Mouse (Mus musculus): ENCODE measurements around the gene Abl2. TPM values are rescaled to one million over a fixed set of nuclear protein-coding genes. Genes with fewer than 3 reads are reported as not detected.

Gene Abl2
- polyA plus RNA-seq, 1 experiment = 17.9 TPM

- H3K36me3 ChIP-seq (ENCODE audit: control insufficient read depth, insufficient read depth) = peaks cover 11% of the 10 kb centered on the region
- no peak overlapping the region for H3K4me3 ChIP-seq
- no peak overlapping the region for H3ac ChIP-seq (ENCODE audit: control insufficient read depth, insufficient read length)
- H3K4me2 ChIP-seq (ENCODE audit: low read depth) = no peak overlapping the region
- no peaks in the 10 kb centered on the region for H3K27me3 ChIP-seq (ENCODE audit: control insufficient read depth, insufficient read depth, insufficient read length)
- H3K79me2 ChIP-seq (ENCODE audit: control insufficient read depth, insufficient read depth) = peaks cover 50% of the 10 kb centered on the region
- TF ChIP-seq MYOG (IDR thresholded peaks at IDR 0.05; ENCODE audit: control insufficient read depth in 1 of 3, insufficient read depth in 1 of 3, insufficient read length in 2 of 3, low read depth in 2 of 3) = peak in 1 of 3 experiments; percentile 22
- TF ChIP-seq MYOD1 (IDR thresholded peaks at IDR 0.05; ENCODE audit: control insufficient read depth in 1 of 3, insufficient read length in 2 of 3, low read depth in 2 of 3) = no peak
These were observed 61.8 kb downstream of the Abl2 start for GRCm38 (mm10) chr1:156620292-156620909.

- Histone ChIP-seq H3K27me3 (ENCODE audit: control insufficient read depth, insufficient read depth, insufficient read length) (no peaks in the 10 kb centered on the region), H3K79me2 (ENCODE audit: control insufficient read depth, insufficient read depth) (peaks cover 50% of the 10 kb centered on the region)
- TF ChIP-seq POLR2A (IDR thresholded peaks at IDR 0.05; ENCODE audit: insufficient read length, low read depth) = no peak
- no peak for TF ChIP-seq TCF12 (IDR thresholded peaks at IDR 0.05; ENCODE audit: insufficient read depth, poor library complexity, severe bottlenecking)
- no peak for TF ChIP-seq REST (IDR thresholded peaks at IDR 0.05; ENCODE audit: insufficient read depth, insufficient read length)
- no peak for TF ChIP-seq SRF (IDR thresholded peaks at IDR 0.05; ENCODE audit: control insufficient read depth, insufficient read length, low read depth)
- no peak for TF ChIP-seq E2F4 (IDR thresholded peaks at IDR 0.05; ENCODE audit: insufficient read depth)
- TF ChIP-seq MYOD1 (IDR thresholded peaks at IDR 0.05; ENCODE audit: control insufficient read depth in 1 of 3, insufficient read length in 2 of 3, low read depth in 2 of 3) = no peak
- no peak for TF ChIP-seq POLR2AphosphoS2 (IDR thresholded peaks at IDR 0.05; ENCODE audit: insufficient read length, low read depth)
- no peak for TF ChIP-seq MAX (IDR thresholded peaks at IDR 0.05; ENCODE audit: low read depth)
- TF ChIP-seq CEBPB (IDR thresholded peaks at IDR 0.05; ENCODE audit: insufficient read depth, poor library complexity, severe bottlenecking) = no peak
- TF ChIP-seq USF1 (IDR thresholded peaks at IDR 0.05; ENCODE audit: low read depth) = no peak
- TF ChIP-seq TCF3 (IDR thresholded peaks at IDR 0.05; ENCODE audit: insufficient read length, low read depth) = no peak
- TF ChIP-seq MYOG (IDR thresholded peaks at IDR 0.05; ENCODE audit: control insufficient read depth in 1 of 3, insufficient read depth in 1 of 3, insufficient read length in 2 of 3, low read depth in 2 of 3) = no peak
These were observed 62.4 kb downstream of the Abl2 start for GRCm38 (mm10) chr1:156620951-156621350.

GRCm38 (mm10) chr1:156624231-156624630 is 65.6 kb downstream of the Abl2 start:
- Histone ChIP-seq H3K4me3 (no peak overlapping the region), H3ac (ENCODE audit: control insufficient read depth, insufficient read length) (no peak overlapping the region), H3K27me3 (ENCODE audit: control insufficient read depth, insufficient read depth, insufficient read length) (no peaks in the 10 kb centered on the region), H3K36me3 (ENCODE audit: control insufficient read depth, insufficient read depth) (peaks cover 20% of the 10 kb centered on the region), H3K4me2 (ENCODE audit: low read depth) (no peak overlapping the region), H3K79me2 (ENCODE audit: control insufficient read depth, insufficient read depth) (peaks cover 22% of the 10 kb centered on the region)
- TF ChIP-seq MAX (IDR thresholded peaks at IDR 0.05; ENCODE audit: low read depth) (no peak), TCF3 (IDR thresholded peaks at IDR 0.05; ENCODE audit: insufficient read length, low read depth) (no peak), USF1 (IDR thresholded peaks at IDR 0.05; ENCODE audit: low read depth) (no peak), POLR2A (IDR thresholded peaks at IDR 0.05; ENCODE audit: insufficient read length, low read depth) (no peak), REST (IDR thresholded peaks at IDR 0.05; ENCODE audit: insufficient read depth, insufficient read length) (no peak), SRF (IDR thresholded peaks at IDR 0.05; ENCODE audit: control insufficient read depth, insufficient read length, low read depth) (no peak), TCF12 (IDR thresholded peaks at IDR 0.05; ENCODE audit: insufficient read depth, poor library complexity, severe bottlenecking) (no peak), MYOD1 (IDR thresholded peaks at IDR 0.05; ENCODE audit: control insufficient read depth in 1 of 3, insufficient read length in 2 of 3, low read depth in 2 of 3) (no peak), E2F4 (IDR thresholded peaks at IDR 0.05; ENCODE audit: insufficient read depth) (no peak), POLR2AphosphoS2 (IDR thresholded peaks at IDR 0.05; ENCODE audit: insufficient read length, low read depth) (no peak), MYOG (IDR thresholded peaks at IDR 0.05; ENCODE audit: control insufficient read depth in 1 of 3, insufficient read depth in 1 of 3, insufficient read length in 2 of 3, low read depth in 2 of 3) (no peak), CEBPB (IDR thresholded peaks at IDR 0.05; ENCODE audit: insufficient read depth, poor library complexity, severe bottlenecking) (no peak)

More at GRCm38 (mm10) chr1:156620951-156621350, 62.4 kb downstream of the Abl2 start:
- Histone ChIP-seq H3K4me3 (no peak overlapping the region), H3ac (ENCODE audit: control insufficient read depth, insufficient read length) (no peak overlapping the region), H3K36me3 (ENCODE audit: control insufficient read depth, insufficient read depth) (peaks cover 13% of the 10 kb centered on the region), H3K4me2 (ENCODE audit: low read depth) (no peak overlapping the region)

GRCm38 (mm10) chr1:156626729-156627128 is 68.1 kb downstream of the Abl2 start:
- H3K4me2 ChIP-seq (ENCODE audit: low read depth) = no peak overlapping the region
- H3K4me3 ChIP-seq = no peak overlapping the region
- H3K27me3 ChIP-seq (ENCODE audit: control insufficient read depth, insufficient read depth, insufficient read length) = no peaks in the 10 kb centered on the region
- H3ac ChIP-seq (ENCODE audit: control insufficient read depth, insufficient read length) = no peak overlapping the region
- peaks cover 40% of the 10 kb centered on the region for H3K36me3 ChIP-seq (ENCODE audit: control insufficient read depth, insufficient read depth)
- H3K79me2 ChIP-seq (ENCODE audit: control insufficient read depth, insufficient read depth) = peaks cover 11% of the 10 kb centered on the region
- TF ChIP-seq TCF3 (IDR thresholded peaks at IDR 0.05; ENCODE audit: insufficient read length, low read depth) (no peak), REST (IDR thresholded peaks at IDR 0.05; ENCODE audit: insufficient read depth, insufficient read length) (no peak), E2F4 (IDR thresholded peaks at IDR 0.05; ENCODE audit: insufficient read depth) (no peak), MYOD1 (IDR thresholded peaks at IDR 0.05; ENCODE audit: control insufficient read depth in 1 of 3, insufficient read length in 2 of 3, low read depth in 2 of 3) (no peak), CEBPB (IDR thresholded peaks at IDR 0.05; ENCODE audit: insufficient read depth, poor library complexity, severe bottlenecking) (no peak)

GRCm38 (mm10) chr1:156629984-156630383 is 71.4 kb downstream of the Abl2 start:
- peaks cover 7% of the 10 kb centered on the region for H3K79me2 ChIP-seq (ENCODE audit: control insufficient read depth, insufficient read depth)
- TF ChIP-seq POLR2AphosphoS2 (IDR thresholded peaks at IDR 0.05; ENCODE audit: insufficient read length, low read depth) (no peak), E2F4 (IDR thresholded peaks at IDR 0.05; ENCODE audit: insufficient read depth) (no peak), REST (IDR thresholded peaks at IDR 0.05; ENCODE audit: insufficient read depth, insufficient read length) (no peak), MYOG (IDR thresholded peaks at IDR 0.05; ENCODE audit: control insufficient read depth in 1 of 3, insufficient read depth in 1 of 3, insufficient read length in 2 of 3, low read depth in 2 of 3) (no peak), CEBPB (IDR thresholded peaks at IDR 0.05; ENCODE audit: insufficient read depth, poor library complexity, severe bottlenecking) (no peak), MYOD1 (IDR thresholded peaks at IDR 0.05; ENCODE audit: control insufficient read depth in 1 of 3, insufficient read length in 2 of 3, low read depth in 2 of 3) (no peak), USF1 (IDR thresholded peaks at IDR 0.05; ENCODE audit: low read depth) (no peak), SRF (IDR thresholded peaks at IDR 0.05; ENCODE audit: control insufficient read depth, insufficient read length, low read depth) (no peak), TCF3 (IDR thresholded peaks at IDR 0.05; ENCODE audit: insufficient read length, low read depth) (no peak)
- H3K4me3 ChIP-seq = no peak overlapping the region
- H3K4me2 ChIP-seq (ENCODE audit: low read depth) = no peak overlapping the region
- H3K36me3 ChIP-seq (ENCODE audit: control insufficient read depth, insufficient read depth) = peaks cover 51% of the 10 kb centered on the region
- no peak overlapping the region for H3ac ChIP-seq (ENCODE audit: control insufficient read depth, insufficient read length)
- no peaks in the 10 kb centered on the region for H3K27me3 ChIP-seq (ENCODE audit: control insufficient read depth, insufficient read depth, insufficient read length)
